Mouse (Mus musculus) inflammation-experienced regulatory T-cells, adult 6 months (primary cell): ENCODE data around the gene Mfap4. TPM values are rescaled to one million over a fixed set of nuclear protein-coding genes. Genes with fewer than 3 reads are reported as not detected.

Experiments
- ATAC-seq: one replicate; pipeline ENCODE4 v1.8.0; 2017
- polyA plus RNA-seq, 3 experiments: library from polyadenylated mRNA; unstranded; fragments of 100-300 nt; shearing (Covaris generic); gene quantifications; one replicate each; pipeline ENCODE4 v1.2.1; 2017

Mfap4 gene
- not detected for polyA plus RNA-seq

GRCm38 (mm10) chr11:61484613-61485540, at the start of gene Mfap4:
Mfap4 (plus strand) TSS chr11:61485431.
- ATAC-seq, result no peak

DNA sequence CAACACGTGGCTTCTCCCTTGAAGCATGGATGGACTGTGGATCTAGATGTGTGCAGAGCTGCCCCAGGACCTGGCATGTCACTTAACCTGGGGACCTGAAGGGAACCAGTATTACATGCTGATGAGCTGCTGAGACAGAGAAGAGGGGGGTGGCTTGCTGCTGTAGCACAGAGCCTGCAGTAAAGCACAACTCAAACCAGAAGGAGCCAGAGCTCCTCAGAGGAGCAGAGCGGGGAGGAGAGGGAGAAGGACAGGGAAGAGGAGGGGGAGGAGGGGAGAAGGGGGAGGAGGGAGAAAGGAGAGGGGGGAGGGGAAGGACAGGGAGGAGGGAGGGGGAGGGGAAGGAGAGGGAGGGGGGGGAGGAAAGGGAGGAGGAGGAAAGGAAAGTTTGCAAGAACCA, 48.9 kb upstream of the Mfap4 start:
- no peak for ATAC-seq

GRCm38 (mm10) chr11:61439170-61439569, 46.1 kb upstream of the Mfap4 start:
- no peak for ATAC-seq

DNA sequence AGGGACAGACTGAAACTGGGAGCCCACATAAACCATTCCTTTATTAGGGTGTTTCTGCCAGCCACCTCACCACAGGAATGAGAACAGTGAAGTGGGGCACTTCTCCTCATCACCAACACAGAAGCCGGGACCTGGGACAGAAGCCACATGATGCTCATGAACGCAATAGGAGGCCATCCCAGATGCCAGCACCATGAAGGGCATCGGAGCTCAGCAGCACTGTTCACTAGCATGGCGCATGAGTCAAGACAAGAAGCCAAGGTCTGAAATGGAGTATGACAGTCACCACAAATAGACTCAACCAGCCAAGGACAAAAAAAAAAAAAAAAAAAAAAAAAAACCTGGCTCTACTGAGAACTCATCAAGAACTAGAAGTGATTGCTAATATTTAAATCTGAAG, 44.8 kb upstream of the Mfap4 start:
- no peak for ATAC-seq

DNA sequence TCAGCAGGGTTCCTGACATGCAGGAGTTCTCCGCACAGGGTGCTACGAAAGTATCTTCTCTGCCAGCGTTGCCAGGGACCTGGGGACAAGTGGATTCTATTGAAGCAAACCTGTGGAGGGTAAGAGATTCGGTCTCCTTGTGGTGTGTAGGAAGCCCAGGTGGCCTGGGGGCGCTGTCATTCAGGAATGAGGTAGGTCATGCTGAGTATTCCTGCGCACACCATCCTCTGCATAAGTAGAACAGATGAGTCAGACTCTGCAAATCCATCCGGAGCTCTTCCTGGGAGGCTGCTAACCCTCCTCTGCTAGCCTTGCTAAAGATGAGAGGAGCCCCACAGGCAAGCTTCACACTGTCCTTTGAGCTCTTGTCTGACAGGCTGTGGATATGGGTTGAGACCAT, 43.6 kb upstream of the Mfap4 start:
- ATAC-seq, result no peak

DNA sequence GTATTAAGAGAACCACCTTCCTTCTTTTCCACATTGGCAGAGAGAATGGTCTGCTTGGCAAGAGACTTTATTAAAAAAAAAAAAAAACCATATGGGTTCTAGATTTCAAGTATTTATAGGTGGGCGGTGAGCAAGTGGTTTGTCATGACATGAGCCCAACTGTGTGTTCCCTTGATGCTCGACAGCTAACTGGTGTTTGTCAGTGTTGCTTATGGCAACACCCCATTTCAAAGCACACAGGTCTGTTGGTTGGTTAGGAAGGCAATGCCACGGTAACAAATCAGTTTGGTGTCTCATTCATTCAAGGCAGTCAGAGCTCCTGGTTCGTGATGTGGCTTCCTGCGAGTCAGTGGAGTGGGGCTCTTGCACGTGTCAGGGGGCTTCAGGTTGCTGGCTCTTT, 41.4 kb upstream of the Mfap4 start:
- no peak for ATAC-seq

DNA sequence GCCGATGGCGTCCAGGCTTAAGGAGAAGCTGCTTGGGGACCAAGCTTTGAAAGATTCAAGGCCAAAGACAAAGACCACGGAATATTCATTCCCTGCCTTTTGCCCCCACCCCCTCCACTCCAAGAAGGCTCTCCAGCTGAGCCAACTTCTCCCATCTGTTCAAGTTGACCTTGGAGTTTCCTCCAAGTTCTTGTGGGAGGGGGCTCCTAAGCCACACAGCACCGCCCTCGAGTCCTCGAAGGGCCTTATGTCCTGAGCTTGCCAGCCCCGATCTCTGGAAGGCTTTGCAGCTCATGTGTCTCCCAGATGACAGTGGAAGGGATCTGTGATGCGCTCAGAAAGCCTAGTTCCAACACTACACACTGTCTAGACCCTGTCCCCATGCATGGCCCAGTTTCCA, 37.9 kb upstream of the Mfap4 start:
- no peak for ATAC-seq

GRCm38 (mm10) chr11:61448041-61448440, 37.2 kb upstream of the Mfap4 start:
- ATAC-seq, result no peak

GRCm38 (mm10) chr11:61448599-61449225, 36.5 kb upstream of the Mfap4 start:
- no peak for ATAC-seq

DNA sequence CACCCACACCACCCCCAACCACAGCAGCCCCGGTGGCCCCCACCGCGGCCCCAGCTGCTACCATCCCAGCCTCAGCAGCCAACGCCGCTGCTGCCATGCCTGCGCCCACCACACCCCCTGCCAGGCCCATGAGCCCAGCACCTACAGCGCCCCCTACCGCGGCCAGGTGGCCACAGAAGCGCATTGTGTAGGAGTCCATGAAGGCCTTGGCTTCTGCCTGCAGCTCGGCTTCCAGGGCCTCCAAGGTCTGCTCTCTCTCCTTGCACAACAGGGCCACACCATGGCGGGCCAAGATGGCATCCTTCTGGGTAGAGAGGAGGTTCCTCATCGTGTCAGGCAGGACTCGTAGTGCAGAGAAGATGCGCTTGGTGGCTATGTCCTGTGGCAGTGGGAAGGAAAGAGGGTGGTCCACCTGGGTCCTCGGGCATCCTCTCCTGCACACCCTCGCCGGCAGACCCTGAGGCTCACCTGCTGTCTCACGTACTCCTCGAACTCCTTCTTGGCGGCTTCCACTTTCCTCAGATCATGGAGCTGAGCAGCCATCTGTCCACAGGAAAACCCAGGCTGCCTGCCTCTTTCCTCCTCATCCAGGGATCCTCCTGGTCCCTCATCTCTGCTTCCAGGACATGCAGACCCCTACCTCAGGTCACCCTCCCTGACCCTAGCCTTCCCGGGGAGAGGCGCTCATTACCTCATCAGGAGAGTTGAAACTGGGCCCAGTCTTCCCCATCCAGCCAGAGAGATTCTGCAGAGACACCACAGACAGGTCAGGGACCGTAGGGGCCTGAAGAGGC, 35.5 kb upstream of the Mfap4 start:
- no peak for ATAC-seq

DNA sequence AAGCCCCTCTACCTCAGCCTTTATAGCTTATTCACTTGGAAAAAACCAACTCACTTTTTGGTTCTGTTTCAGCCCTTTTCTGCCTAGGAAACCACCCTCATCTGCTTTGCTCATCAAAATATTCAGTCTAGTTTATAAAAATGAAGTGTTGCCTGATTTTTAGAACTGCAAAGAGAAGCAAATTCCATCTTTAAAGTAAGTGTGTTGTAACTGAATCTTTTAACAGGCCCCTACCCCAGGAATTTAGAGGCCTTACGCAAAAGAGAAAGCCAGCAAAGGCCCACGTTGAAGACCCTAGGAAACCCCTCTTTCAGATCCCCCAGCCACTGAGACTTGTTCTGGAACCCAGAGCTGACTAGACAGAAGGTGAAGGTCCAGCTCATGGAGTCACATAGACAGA, 21.2 kb upstream of the Mfap4 start:
- no peak for ATAC-seq

DNA sequence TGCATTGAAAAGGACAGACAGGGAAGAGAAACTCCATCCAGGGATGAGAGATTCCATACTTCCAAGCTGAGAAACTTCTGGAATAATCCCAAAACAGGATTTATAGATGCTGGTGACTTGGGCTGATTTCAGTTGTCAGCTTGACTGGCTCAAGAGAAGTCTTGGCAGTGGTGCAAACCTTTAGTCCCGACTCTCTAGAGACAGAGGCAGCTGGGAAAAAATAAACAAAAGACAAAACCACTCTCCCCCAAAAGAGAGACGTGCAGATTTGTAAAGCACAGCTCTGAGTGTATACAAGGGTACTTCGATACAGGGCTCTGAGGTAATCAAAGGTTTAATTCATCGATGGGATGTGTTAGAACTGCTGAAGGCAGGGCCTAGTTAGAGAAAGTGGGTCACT, 19.8 kb upstream of the Mfap4 start:
- ATAC-seq, result no peak

- ATAC-seq, result no peak
Measured at GRCm38 (mm10) chr11:61468534-61468933, 16.7 kb upstream of the Mfap4 start.

DNA sequence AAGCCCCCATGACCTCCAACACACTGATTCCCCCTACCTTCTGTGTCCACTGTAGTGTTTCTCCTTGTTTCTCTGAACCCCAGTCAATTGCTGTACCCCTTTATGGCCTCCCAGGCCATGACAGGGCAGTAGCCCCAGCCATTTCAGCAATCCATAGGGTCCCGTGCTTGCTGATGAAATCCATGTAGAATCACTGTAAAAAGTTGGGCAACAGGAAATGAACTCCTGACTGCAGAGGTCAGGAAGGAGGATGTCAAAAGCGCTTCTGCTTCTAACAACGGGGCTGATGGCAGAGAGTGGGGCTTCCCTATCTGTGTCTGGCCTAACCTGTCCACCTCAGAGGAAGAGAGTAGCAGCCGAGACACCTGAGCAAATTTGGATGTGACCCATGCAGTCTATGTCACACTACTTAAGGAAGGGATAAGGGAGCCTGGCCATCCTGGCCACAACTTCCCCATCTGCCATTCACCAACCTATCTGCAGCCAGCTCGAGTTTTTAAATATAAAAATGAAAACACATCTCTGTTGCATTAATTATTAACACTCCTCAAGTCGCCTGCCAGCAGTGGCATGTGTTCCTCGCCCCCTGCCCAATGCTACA, 15.8 kb upstream of the Mfap4 start:
- no peak for ATAC-seq

- no peak for ATAC-seq
Measured at GRCm38 (mm10) chr11:61470880-61471279, 14.4 kb upstream of the Mfap4 start.

- ATAC-seq, result no peak
Measured at GRCm38 (mm10) chr11:61473630-61474029, 11.6 kb upstream of the Mfap4 start.

- no peak for ATAC-seq
Measured at GRCm38 (mm10) chr11:61476786-61477382, 8.3 kb upstream of the Mfap4 start.

DNA sequence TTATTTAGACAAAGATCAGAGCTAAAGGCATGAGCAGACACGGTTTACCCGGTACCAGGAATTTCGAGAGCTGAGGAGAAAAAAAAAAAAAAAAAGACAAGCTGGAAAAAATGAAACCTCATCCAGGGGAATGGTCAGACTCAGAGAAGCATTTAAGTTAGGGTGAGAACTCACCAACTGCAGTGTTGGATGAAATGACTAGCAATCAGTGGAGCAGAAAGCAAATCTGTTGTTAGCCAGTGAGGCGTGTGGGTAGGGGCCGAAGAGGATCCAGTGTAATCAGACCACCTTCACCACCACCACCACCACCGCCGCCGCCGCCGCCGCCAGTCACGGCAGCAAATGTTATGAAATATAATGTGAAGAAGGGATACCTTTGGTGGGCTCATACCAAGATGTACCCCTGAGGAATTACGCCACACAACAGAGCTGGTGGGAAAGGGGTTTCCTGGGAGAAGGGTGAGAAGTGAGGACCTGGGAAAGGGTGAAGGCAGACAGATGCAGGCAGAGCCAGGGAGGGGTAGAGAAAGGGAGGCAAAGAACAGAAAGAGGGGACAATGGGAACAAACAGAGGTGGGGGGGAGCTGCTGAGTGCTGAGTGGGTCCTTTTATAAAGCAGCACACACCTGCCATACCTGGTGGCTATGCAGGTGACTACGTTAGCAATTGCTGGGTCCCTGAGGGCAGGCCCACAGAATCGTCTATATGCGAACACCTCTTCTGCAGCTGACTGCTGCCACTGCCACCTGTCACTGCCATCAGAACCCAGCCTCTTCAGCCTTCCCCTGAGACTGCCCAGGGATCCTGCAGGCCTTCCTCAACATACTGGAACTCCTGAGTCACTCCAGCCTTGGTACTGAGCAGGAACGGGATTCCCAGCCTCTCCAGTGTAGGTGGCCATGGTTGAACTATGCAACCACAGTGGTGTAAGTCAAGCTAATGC, 7.4 kb upstream of the Mfap4 start:
- no peak for ATAC-seq

- no peak for ATAC-seq
Measured at GRCm38 (mm10) chr11:61478788-61479187, 6.4 kb upstream of the Mfap4 start.

DNA sequence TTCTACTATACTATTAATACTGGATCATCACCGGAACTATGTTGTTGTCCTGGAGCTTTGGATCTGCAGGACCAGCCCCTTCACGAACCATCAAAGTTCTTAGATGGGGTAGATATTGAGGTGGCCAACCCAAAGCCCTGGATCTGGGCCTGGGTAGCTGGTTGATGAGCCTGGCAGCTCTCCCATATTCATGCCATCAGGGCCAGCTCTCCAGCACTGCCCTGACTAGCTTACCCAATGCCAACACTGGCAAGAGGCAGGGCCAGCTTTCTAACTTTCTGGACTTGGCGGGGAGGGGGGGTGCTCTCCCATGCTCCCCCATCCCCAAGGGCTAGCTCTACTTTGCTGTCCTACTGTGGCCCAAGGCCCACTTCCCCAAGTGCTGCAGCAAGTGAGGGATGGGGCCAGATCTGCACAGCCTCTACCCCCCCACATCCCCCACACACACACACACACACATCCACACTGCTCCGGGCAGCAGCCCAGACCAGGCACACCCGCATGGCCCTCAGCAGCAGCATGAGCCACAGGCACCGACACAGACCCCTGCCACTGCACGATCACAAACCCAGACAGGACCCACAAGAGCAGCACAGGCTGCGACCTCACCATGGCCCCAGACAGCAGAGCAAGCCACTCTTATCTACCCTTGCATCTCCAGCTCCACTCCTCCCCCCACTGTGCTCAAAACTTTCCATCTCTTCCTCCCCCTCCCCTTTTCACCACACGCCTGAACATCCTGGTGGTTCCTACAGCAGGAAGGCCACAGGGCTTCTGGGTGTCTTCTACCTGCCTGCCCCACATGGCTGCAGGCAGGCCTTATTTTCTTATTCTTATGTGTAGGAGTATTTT, 3.8 kb upstream of the Mfap4 start:
- peak; percentile 25 for ATAC-seq
